Mouse (Mus musculus) gastrocnemius, postnatal 25 days (tissue): ENCODE measurements around the gene Inka2. TPM values are rescaled to one million over a fixed set of nuclear protein-coding genes. Genes with fewer than 3 reads are reported as not detected.

Source experiments
- DNase-seq: peaks from one replicate; pipeline ENCODE4 v3.0.0; 2022
- long read RNA-seq, 2 experiments: library from polyadenylated mRNA; stranded (forward); transcript quantifications; one replicate each; pipeline ENCODE4 v2.0.0; 2021
- total RNA-seq, 2 experiments: library from RNA; stranded (reverse); gene quantifications; 1 replicate in 1 of 2; 2 replicates in 1 of 2; pipeline ENCODE4 v1.2.3; 2021

The Inka2 gene
- total RNA-seq: 1 to 10 TPM; 2.6 to 6.0 TPM
- long read RNA-seq, experiment 1: 0 reads
- long read RNA-seq, experiment 2, full-length matches to known transcripts: 4 of 5 reads
- long read RNA-seq, experiment 2, partial matches to known transcripts: 0 of 5 reads
- long read RNA-seq, experiment 2, other reads (novel, unspliced or antisense): 1 of 5 reads

DNA sequence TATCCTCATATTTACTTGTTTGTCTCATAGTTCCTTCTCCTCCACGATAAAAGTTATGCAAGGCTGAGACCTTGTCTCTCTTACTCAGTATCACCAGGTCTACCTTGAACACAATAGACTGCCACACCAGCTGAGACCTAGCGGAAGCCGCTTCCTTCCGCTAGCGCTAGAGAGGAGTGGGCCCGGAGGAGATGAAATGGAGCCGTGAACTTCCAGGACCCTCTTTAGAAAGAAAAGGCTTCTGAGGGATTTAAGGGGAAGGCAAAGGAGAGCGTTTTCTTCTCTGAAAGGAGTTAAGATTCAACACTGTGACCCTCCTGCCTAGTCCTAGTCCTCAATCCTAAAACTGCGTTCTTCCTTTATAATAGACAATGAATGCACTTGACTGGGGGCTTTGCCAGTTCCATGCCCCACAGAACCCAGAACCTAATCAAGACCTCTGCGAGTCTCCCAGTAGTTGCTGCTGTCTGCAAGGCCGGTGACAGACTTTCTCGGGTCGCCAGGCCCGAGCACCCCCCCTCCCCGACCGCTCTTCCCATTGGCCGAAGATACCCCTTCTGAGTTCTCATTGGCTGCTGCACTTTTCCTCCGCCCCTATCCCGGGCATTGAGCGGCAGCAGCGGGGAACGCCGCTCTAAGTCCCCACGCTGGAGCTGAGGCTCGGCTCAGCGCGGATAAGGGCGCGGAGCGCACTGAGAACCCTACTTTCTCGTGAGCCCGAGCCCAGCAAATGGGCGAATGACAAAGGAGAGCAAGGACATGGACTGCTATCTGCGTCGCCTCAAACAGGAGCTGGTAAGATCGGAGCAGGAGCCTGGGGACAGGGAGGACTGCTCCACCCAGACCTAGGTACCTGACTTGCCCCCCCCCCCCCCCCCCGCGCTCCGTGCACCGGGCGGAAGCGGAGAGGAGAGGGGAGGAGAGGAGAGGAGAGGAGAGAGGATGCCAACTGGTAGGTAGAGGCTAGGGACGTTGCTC lies at the start of gene Inka2:
TSS of gene Inka2 (plus strand) at position 569 of the 978 bp plus-strand sequence.
- DNase-seq: peak; percentile 86

DNA sequence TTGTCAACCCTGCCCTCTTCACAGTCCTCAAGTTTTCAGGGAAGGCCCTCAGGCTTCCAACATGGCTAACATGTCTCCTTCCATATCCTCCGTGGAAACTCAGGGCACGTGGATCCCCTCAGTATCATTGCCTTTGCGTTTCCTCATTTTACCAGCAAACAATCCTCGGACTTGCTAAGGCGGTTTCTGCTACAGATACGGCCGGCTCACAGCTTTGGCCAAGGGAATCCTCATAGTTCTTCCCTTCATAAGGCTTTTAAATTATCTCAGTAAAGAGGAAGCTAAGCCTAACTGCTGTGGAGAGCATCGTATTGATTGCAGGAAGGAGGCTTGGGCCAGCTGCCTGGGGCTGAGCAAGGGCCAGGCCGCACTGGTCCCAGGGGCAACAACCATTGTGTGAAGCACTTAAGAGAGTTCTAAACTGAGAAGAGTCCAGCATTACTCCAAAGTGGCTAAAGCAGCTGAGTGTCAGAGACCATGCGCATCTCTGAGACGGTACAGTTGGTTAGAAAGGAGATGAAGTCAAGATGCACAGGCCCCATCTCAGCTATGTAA lies 49.3 kb upstream of the Inka2 start:
- peak; percentile 53 for DNase-seq

DNA sequence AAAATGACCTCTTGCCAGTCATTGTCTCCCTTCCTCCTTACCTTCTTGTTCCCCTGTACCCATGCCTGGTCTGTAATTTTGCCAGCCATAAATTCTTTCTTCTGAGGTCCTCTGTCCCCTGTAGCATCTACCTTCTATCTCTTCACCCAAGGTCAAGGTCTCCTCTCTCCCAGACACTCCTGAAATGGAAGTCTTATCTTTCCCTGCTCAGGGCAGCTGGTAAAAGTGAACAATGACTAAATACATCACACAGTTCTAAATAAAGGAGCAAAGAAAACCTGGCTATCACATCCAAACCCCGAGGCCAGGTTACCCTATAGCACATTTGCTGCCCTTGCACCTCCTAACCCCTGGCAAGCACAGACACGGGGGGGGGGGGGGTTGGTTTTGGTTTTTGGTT lies 43.9 kb upstream of the Inka2 start:
- DNase-seq: no peak

DNA sequence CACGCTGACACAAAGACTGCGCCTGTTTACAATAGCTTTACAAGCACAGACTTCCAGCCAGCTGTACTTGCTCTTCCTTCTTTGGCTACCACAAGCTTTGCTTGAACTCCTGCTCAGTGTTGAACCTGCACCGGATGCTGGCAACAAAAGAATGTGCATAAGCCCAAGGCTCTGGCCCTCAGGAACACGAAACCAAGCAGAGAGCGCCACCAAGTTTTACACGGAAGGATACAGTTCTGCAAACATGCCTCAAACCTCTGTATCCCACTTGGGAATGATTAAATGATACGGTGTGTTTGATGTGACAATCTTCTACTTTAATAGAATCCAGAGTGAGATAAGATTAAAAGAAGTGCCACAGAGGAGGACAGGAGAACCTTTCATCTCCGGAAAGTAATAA lies 41.4 kb upstream of the Inka2 start:
- no peak for DNase-seq

DNA sequence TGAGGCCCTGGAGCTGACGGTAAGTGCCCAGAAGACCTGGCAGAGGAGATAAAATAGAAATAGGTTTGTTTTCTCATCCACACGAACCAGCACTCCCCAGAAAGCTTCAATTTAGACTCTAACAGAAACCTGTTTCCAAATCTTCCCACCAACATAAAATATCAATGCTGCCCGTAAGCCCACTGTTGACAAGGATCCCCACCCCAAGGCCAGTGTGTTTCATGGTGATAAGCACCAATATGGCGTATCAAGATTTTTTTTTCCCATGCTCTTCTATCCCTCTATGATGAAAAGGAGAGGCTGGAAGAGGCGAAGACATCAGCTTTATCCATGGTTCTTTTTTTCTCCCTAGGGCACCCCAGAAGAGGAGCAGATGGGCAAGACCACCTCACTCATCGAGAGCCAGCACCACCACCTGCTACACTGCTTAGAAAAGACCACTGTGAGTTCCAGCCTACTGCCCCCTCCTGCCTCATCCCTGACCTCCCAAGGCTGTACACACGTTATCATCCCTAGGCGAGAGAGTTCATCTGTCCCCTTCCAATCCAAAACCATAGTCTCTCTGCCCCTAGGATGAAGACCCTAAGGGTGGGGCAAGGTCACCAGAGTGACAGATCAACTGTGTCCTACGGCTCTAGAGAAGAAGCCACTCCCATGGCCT lies 39.2 kb upstream of the Inka2 start:
- DNase-seq: no peak

DNA sequence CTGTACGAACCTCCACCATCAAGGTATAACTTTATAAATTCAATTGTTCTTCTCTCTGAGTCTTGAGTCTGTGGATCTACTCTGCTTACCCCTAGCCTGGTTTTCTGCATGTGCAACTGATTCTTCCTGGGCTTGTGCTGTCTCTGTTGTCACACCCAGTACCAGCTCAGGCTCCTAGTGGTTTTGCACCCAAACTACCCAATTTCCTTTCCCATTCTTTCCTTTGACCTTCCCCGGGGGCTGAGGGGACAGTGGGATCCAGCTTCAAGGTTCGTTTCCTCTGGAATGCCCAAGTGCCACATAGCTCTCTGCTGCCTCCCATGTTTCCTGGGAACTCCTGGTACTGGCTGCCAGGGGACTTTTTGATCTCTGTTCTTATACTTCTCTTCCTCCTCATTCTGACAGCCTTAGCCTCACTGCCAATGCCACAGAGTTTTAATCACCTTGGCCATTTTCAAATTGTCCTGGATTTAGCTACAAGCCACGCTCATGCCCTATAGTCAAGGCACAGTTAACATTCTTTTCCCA lies 37.3 kb upstream of the Inka2 start:
- no peak for DNase-seq

DNA sequence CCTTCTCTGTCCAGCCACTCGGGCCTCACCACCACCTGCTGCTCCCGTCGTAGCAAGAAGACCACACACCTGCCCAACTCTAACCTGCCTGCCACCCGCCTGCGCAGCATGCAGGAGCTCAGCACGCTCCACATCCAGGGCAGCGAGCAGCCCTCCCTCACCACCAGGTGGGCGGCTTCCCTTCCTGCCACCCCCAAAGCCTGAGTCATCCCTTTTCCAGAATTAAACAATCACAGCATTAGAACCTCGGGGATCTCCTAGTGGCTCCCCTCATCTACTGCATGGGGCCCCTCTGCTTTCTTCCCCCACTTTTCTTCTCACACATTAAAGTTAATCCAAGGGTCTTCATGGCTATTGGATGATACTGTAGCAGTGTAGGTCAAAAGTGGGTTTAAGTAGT lies 36.2 kb upstream of the Inka2 start:
- no peak for DNase-seq

DNA sequence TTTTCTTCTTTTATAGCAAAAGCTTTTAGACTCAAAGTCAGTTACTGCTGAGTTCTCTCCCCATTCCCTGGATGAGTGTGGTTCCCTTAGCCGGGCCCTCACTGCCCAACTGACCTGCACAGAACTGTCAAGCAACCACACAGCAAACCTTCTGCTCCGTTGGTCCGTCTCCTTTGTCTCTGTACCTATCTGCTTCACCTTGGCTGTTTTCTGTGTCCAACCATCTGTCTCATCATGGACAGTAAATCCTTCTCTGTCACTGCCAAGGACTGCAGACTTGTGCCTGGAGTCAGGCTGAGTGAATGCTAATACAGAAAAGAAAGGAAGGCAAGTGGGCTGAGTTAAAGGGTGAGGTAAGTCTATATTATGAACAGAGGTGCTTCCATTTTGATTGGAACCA lies 34.6 kb upstream of the Inka2 start:
- no peak for DNase-seq

DNA sequence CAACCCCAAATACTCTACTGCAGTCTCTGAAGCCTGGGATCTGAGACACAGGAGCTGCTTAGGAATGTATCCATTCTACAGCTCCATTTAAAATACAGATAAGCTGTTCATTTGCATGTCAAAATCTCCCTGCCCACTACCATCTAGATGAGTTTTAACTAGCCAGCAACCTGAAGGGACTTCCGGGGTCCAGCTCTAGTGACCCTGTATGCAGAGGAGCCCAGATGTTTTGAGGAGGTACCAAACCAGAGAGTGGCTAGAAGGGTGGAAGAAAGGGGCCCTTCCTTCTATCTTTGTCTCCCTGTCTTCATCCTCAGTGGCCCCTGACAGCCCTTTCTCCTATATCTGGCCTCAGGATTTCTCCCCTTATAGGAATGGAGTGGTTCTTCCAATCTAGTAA lies 33.6 kb upstream of the Inka2 start:
- DNase-seq: no peak

DNA sequence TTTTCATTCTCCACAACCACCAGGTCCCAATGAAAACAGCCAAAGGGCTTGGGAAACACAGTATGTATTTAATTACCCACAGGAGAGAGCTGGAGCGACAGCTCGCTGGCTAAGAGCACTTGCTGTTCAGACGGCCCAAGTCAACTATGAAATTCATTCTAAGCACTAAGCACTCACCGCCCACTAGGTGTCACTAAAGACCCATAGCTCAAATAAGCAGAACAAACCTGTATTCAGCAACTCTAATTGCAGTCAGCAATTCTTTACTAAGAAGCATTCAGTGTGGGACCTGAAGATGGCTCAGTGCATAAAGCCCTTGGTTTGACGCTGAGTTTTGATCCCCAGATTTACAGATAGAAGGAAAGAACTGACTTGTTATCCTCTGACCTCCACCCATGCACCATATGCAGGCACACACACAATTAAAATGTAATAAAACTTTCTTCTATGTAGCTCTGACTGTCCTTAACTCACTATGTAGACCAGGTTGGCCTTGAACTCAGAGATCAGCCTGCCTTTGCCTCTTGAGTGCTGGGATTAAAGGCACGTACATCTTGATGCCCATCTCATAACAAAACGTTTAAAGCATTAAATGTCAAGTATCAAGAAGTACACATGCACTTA lies 29.7 kb upstream of the Inka2 start:
- peak; percentile 24 for DNase-seq

DNA sequence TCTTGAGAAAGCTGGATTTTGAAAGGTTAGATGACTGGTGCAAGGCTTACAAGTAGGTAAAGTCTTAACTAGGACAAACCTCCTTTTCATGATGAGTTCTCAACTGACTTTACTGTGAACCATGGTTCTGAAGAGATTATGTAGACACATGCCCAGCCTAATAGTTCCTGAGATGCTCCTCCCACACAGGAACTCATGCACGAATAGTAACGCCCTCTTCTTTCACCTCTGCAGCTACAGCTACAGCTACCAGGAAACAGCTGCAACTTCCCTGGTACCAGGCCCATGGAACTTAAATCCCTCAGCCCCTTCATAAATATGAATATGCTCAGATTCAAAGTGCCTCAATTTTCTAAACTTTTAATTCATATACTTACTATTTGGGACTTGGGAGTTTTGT lies 28.5 kb upstream of the Inka2 start:
- no peak for DNase-seq

DNA sequence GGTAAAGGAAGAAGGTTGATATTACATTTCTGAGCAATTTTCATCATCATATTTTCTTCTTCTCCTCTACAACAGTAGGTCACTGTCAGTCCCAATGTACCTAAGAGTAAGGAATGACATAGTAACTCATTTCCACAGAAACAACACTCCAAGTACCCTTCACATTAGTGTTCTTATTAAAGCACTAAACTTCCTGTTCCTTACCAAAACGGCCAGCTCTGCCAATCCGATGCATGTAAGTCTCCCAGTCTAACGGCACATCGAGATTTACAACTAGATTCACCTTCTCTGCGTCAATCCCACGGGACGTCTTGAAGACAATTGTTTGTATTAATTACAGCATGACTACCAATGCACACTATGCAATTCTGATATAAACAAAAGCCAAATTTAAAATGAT lies 24.1 kb upstream of the Inka2 start:
- DNase-seq: no peak

DNA sequence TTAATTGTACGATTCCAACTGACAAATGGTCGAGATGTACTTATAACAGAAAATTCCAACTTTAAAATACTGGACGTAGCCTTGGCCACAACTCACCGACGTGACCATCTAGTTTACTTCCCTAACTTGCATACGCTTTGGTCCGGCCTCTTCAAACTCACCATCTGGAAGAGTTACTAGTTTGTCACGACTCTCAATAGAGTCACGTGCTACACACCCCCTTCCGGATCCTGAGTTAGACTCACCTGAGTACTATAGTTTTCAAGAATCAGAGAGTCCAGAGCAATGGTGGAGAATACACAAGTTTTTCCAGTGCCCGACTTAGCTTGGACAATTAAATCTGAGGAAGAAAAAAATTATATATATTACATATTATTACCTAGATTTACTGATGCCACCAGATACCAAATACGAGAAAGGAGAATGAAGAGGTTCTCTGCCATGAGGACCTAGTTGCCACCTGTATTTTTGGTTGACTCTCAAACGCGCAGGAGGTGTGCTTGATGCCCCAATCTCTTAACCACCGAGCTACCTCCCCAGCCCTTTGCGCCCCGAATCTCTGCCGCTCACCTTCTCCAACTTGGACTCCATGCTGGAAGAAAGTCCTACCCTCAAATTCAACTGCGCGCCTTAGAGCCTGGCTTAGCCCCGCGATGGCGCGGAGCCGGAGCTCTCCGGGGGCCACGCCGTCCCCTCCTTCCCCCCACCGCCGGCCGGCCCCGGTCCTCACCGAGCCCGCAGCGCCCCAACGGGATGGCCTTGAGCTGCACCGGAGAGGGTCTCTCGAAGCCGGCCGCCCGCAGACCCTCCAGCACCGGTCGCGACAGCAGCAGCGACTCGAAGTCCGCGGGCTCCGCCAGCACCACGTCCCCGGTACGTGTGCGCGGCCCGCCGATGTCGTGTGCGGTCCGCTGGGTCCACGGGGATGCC lies 17.7 kb upstream of the Inka2 start:
- DNase-seq: no peak

DNA sequence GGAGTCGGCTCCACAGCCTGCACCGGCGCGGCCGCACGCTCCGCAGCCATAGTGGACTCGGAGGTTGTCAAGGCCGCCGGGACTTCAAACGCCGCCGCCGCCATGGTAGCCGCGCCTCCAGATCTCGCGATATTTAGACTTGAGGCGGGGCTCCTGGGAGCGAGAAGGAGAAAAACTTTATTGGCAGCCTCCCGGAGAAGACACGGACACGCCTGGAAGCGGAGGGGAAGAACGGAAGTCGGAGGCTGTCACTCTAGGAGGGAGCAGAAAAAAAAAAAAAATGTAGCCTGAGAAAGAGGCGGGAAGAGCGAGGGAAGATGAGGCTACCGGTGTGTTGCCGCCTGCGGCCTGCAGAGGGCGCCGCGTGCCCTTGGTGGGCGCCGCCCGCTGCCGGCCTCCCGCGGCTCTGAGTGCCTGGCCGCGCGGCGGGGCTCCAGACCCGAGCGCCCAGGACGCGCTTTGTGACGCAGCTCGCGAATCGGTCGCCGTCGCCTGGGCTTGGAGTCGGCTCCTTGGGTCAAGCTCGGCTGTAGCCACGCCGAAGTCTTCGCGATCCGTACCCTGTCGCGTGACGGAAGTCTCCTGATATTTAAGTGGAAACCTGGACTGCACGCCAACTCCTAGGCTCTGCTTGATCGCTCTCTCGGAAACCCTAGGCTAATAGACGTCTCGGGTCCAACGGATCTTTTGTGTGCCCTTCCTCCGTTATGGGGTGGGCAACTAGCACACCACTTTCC lies 16.9 kb upstream of the Inka2 start, which contains the start of gene Ddx20:
TSS of gene Ddx20 (minus strand) at position 251 of the 737 bp plus-strand sequence.
- peak; percentile 96 for DNase-seq

DNA sequence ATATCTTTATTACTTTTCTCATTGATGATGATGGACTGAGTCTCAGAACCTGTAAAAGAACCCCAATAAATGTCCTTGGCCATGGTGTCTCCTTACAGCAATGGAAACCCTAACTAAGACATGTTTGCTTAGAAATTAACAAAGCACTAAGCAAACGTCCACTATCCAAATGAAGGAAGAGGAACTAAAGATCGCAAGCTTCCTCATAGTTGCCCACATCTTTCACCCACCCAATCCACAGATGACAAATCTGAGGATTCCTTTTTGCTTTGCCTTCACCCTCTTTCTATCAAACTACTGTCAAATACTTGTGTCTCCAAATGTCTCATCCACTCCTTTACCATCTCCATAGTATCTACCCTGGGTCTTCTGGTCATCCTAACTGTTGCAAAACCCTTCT lies 15.9 kb upstream of the Inka2 start:
- no peak for DNase-seq

DNA sequence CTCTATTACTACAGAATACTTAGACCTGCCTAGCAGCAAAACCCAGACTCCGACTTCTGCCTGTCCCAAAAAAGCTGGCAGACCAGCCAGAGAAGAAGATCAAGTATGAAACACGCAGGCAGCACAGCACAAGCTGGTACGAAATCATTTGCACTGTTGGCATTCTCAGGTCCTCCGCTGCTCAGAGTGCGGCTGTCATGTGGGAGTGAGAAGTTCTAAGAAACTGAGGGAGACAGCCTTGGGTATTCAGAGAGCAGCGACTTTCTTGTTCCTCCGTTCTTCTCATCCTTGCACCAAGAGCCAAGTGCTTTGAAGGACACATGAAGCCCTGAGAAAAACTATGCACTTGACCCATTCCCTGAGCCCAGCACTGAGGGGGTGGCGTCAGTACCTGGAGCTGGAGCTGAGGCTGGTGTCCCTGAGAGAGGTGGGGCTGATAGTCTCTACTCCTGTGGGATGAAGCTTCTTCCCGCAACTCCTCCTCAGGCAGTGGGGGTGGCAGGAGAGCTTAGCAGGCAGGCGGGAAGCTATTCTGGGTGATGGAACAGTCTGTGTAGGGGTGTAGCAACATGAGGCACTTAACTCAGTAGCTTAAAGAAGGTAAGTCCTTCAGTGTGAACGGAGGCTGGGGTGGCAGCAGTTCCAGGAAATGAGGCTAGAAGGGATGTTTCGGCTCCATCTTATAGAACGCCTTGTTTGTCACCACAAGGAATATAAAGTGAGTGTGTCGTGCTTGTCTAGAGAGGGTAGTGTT lies 10.9 kb upstream of the Inka2 start:
- no peak for DNase-seq

DNA sequence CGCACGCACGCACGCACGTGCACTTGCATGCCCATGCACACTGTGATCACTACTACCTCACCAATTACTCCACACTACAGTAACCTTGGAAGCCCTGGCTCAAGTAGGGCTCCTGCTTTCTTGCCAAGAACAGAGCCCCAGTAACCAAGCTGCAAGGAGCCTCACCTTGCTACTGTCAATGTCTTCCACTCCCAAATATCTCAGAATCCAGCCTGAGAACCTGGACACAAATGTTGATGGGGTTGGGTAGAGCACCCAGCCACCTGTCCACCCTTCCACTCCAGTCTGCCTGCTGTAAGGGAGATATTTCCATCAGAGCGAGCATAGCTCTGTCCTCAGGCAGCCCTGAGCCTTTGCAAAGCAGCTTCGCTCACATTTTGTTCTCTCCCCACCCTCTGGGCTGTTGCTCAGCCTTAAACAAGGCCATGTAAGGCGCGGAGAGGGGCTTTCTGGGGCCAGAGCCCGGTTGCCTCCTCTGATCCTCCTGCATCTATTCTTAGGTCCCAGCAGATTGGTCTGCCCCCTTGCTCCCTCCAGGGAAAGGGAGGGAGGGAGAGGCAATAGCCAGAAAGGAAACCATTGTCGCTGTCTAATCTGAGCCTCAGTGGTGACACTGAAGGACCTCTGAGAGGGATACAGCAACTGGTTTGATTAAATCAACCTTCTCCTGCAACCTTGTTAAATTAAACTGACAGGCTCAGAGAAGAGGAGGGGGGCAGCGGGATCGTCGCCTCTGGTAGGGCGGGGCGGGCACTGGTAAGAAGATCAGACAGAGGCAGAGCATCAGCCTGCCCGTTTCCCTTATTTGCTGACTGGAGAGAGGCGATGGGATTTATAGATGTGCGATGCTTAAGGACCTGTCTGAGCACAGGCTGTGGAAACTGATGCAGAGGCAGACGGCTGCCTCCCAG lies 8.7 kb upstream of the Inka2 start:
- DNase-seq: peak; percentile 29
